Mouse (Mus musculus): ENCODE measurements around the gene Camk1d.

DNA sequence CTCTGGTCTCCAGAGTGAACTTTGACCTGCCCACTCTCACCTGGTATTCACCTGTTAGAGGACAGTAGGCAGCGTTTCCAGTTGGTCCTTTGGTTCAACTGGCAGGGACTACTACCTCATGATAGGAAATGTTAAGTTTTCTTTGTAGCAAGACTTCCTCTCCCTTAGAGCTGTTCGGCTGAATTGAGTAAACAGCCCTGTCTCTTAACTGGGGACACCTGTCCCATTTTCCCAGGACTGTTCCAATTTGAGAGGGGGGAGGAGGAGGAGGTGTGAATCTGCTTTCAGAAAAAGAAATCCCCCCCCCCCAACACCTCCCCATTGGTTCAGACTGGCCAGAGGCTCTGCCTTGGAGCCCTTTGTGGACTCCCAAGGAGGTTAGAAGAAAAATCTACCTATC is 1.2 kb upstream of the Camk1d start:
- TF ChIP-seq CTCF (IDR thresholded peaks at IDR 0.05; ENCODE audit: borderline replicate concordance, control insufficient read depth, extremely low read depth, insufficient read depth, low read length, poor library complexity) (no peak), POLR2A (IDR thresholded peaks at IDR 0.05; ENCODE audit: control insufficient read depth, extremely low read depth, insufficient read depth, low read length, poor library complexity) (no peak)
